Mouse (Mus musculus) heart, postnatal 0 days (tissue): ENCODE data around the gene Slc6a1. TPM values are rescaled to one million over a fixed set of nuclear protein-coding genes. Genes with fewer than 3 reads are reported as not detected.

ENCODE experiments used
- ATAC-seq: fragments of 200-750 bp; cut with Nextera tagmentation; 2 replicates; pipeline ENCODE4 v1.8.0; 2017; ENCODE audit warnings: low read depth, moderate number of reproducible peaks, moderate library complexity; ENCODE audit not compliant: insufficient read depth
- DNase-seq: peaks from one replicate; pipeline ENCODE4 v3.0.0-alpha.2; 2016; ENCODE audit warnings: low spot score
- H3K27ac ChIP-seq: fragments of 300-500 bp; sonication (generic); 2 replicates; pipeline ENCODE4 v1.5.1; 2014; ENCODE audit warnings: low read depth, mild to moderate bottlenecking
- H3K27me3 ChIP-seq: fragments of 300-500 bp; sonication (generic); 2 replicates; pipeline ENCODE4 v1.6.1; 2014; ENCODE audit warnings: low read length, mixed read lengths; ENCODE audit not compliant: control insufficient read depth, insufficient read depth
- H3K36me3 ChIP-seq: fragments of 300-500 bp; sonication (generic); replicated peaks from 2 replicates; pipeline ENCODE4 v1.6.1; 2014; ENCODE audit warnings: low read length, mixed read lengths; ENCODE audit not compliant: control insufficient read depth, insufficient read depth
- H3K4me1 ChIP-seq: fragments of 300-500 bp; sonication (generic); 2 replicates; pipeline ENCODE4 v1.6.1; 2014; ENCODE audit warnings: antibody characterized with exemption; ENCODE audit not compliant: control insufficient read depth, insufficient read depth
- H3K4me2 ChIP-seq: fragments of 300-500 bp; sonication (generic); 2 replicates; pipeline ENCODE4 v1.6.1; 2014; ENCODE audit warnings: low read depth, mild to moderate bottlenecking, low read length, moderate library complexity
- H3K4me3 ChIP-seq: fragments of 300-500 bp; sonication (generic); 2 replicates; pipeline ENCODE4 v1.5.1; 2014; ENCODE audit warnings: low read depth, low read length
- H3K9ac ChIP-seq: fragments of 300-500 bp; sonication (generic); replicated peaks from 2 replicates; pipeline ENCODE4 v1.6.1; 2014; ENCODE audit warnings: low read depth, low read length, mixed read lengths
- H3K9me3 ChIP-seq: fragments of 300-500 bp; sonication (generic); replicated peaks from 2 replicates; pipeline ENCODE4 v1.6.1; 2016; ENCODE audit warnings: low read length; ENCODE audit not compliant: control insufficient read depth
- CTCF ChIP-seq: IDR thresholded peaks from 2 replicates; pipeline ENCODE4 v1.5.1; 2016; ENCODE audit warnings: antibody characterized with exemption, control low read depth, low read depth
- EP300 ChIP-seq: IDR thresholded peaks from 2 replicates; pipeline ENCODE4 v1.6.1; 2016; ENCODE audit warnings: antibody characterized with exemption, low read depth
- WGBS: fragments of 180-500 bp; shearing (Covaris S2); extraction: QIAGEN DNeasy Blood & Tissue Kit; methylation state at CpG from one replicate; pipeline ENCODE4 v1.1.7; 2014; 5-methylcytosine and 5-hydroxymethylcytosine counted together
- polyA plus RNA-seq: library from polyadenylated mRNA; unstranded; fragments of >200 nt; fragmentation: Nextera tagmentation; extraction: Ambion mirVana; gene quantifications from 2 replicates; pipeline ENCODE4 v1.2.1, GENCODE M21; 2015
- total RNA-seq: library from RNA; depleted of rRNA; stranded (reverse); fragments of >200 nt; gene quantifications from 2 replicates; pipeline ENCODE4 v1.2.3, GENCODE M21; 2014; ENCODE audit warnings: low replicate concordance

Slc6a1 gene
- total and polyA plus RNA-seq, 2 experiments from 2014 or later, result 0.34 TPM; not detected in 1

GRCm38 (mm10) chr6:114343740-114344139 lies 61.3 kb downstream of the Slc6a1 start:
- TF ChIP-seq CTCF (peak; percentile 84), EP300 (no peak)
- ATAC-seq (peak; percentile 36; the same call in 1 of the 2 replicates), DNase-seq (peak; percentile 39)
- no peak overlapping the region for H3K4me3 ChIP-seq
- H3K4me1 ChIP-seq, result no peaks in the 10 kb centered on the region
- H3K27ac ChIP-seq, result no peak overlapping the region
- H3K9ac ChIP-seq, result no peak overlapping the region
- WGBS, result 11% methylated on average over 3 of the region's 3 CpGs
- H3K36me3 ChIP-seq, result no peaks in the 10 kb centered on the region
- no peaks in the 10 kb centered on the region for H3K9me3 ChIP-seq
- H3K27me3 ChIP-seq, result peaks cover 18% of the 10 kb centered on the region; the same call in 1 of the 2 replicates
- no peak overlapping the region for H3K4me2 ChIP-seq

GRCm38 (mm10) chr6:114345156-114345555 lies 62.7 kb downstream of the Slc6a1 start:
- Histone ChIP-seq H3K4me2 (no peak overlapping the region), H3K27me3 (peaks cover 13% of the 10 kb centered on the region; the same call in 1 of the 2 replicates), H3K9ac (no peak overlapping the region), H3K9me3 (no peaks in the 10 kb centered on the region), H3K27ac (no peak overlapping the region), H3K36me3 (no peaks in the 10 kb centered on the region), H3K4me1 (no peaks in the 10 kb centered on the region), H3K4me3 (no peak overlapping the region)
- ATAC-seq, result no peak
- peak; percentile 75 for TF ChIP-seq CTCF
- TF ChIP-seq EP300, result no peak
- 38% methylated on average over 4 of the region's 4 CpGs for WGBS
- no peak for DNase-seq

GRCm38 (mm10) chr6:114347831-114348754 lies 65.7 kb downstream of the Slc6a1 start:
- no peaks in the 10 kb centered on the region for H3K9me3 ChIP-seq
- no peak for ATAC-seq
- no peaks in the 10 kb centered on the region for H3K36me3 ChIP-seq
- H3K4me2 ChIP-seq, result no peak overlapping the region
- H3K27me3 ChIP-seq, result peaks cover 13% of the 10 kb centered on the region; the same call in 1 of the 2 replicates
- no peak for TF ChIP-seq EP300
- TF ChIP-seq CTCF, result no peak
- WGBS, result 47% methylated on average over 13 of the region's 13 CpGs
- no peak overlapping the region for H3K9ac ChIP-seq
- H3K4me1 ChIP-seq, result no peaks in the 10 kb centered on the region
- H3K4me3 ChIP-seq, result no peak overlapping the region
- H3K27ac ChIP-seq, result no peak overlapping the region
- DNase-seq, result no peak

GRCm38 (mm10) chr6:114354635-114355034 lies 72.2 kb downstream of the Slc6a1 start:
- DNase-seq, result no peak

GRCm38 (mm10) chr6:114358171-114358570 lies 75.7 kb downstream of the Slc6a1 start:
- DNase-seq, result peak; percentile 41
- no peak overlapping the region for H3K27ac ChIP-seq
- H3K4me2 ChIP-seq, result no peak overlapping the region
- no peaks in the 10 kb centered on the region for H3K9me3 ChIP-seq
- no peak for ATAC-seq
- H3K4me1 ChIP-seq, result peaks cover 4% of the 10 kb centered on the region; the same call in 1 of the 2 replicates
- H3K4me3 ChIP-seq, result no peak overlapping the region
- 28% methylated on average over 3 of the region's 3 CpGs for WGBS
- TF ChIP-seq EP300 (no peak; the same call in 1 of the 2 replicates), CTCF (no peak)
- H3K36me3 ChIP-seq, result no peaks in the 10 kb centered on the region
- H3K27me3 ChIP-seq, result no peaks in the 10 kb centered on the region
- no peak overlapping the region for H3K9ac ChIP-seq

More at GRCm38 (mm10) chr6:114354635-114355034, 72.2 kb downstream of the Slc6a1 start:
- 49% methylated on average over 4 of the region's 4 CpGs for WGBS
- TF ChIP-seq EP300 (no peak), CTCF (no peak)
- no peak overlapping the region for H3K4me3 ChIP-seq
- no peaks in the 10 kb centered on the region for H3K27me3 ChIP-seq
- H3K36me3 ChIP-seq, result no peaks in the 10 kb centered on the region
- H3K27ac ChIP-seq, result no peak overlapping the region
- ATAC-seq, result no peak
- no peaks in the 10 kb centered on the region for H3K9me3 ChIP-seq
- H3K4me2 ChIP-seq, result no peak overlapping the region
- H3K9ac ChIP-seq, result no peak overlapping the region
- peaks cover 4% of the 10 kb centered on the region; the same call in 1 of the 2 replicates for H3K4me1 ChIP-seq
